Mouse (Mus musculus) hindbrain, embryonic 16.5 days (tissue): ENCODE data around the gene Gm21885. TPM values are rescaled to one million over a fixed set of nuclear protein-coding genes. Genes with fewer than 3 reads are reported as not detected.
A peak's percentile ranks its signal among the peaks of the same experiment; 100 is the strongest.

ENCODE experiments used
- ATAC-seq: fragments of 200-750 bp; cut with Nextera tagmentation; 2 replicates; pipeline ENCODE4 v1.8.0; 2017; ENCODE audit warnings: moderate TSS enrichment, moderate library complexity
- H3K27ac ChIP-seq: fragments of 300-500 bp; sonication (generic); 2 replicates; pipeline ENCODE4 v1.5.1; 2014; ENCODE audit warnings: low read depth, mild to moderate bottlenecking, control low read depth, low read length, moderate library complexity
- H3K27me3 ChIP-seq: fragments of 300-500 bp; sonication (generic); replicated peaks from 2 replicates; pipeline ENCODE4 v1.6.1; 2014; ENCODE audit warnings: low read length; ENCODE audit not compliant: control insufficient read depth, insufficient read depth
- H3K36me3 ChIP-seq: fragments of 300-500 bp; sonication (generic); 2 replicates; pipeline ENCODE4 v1.6.1; 2014; ENCODE audit warnings: mild to moderate bottlenecking, low read length, moderate library complexity, mixed read lengths; ENCODE audit not compliant: control insufficient read depth, insufficient read depth
- H3K4me1 ChIP-seq: fragments of 300-500 bp; sonication (generic); 2 replicates; pipeline ENCODE4 v1.6.1; 2014; ENCODE audit warnings: low read depth, low read length; ENCODE audit not compliant: control insufficient read depth, insufficient read depth
- H3K4me2 ChIP-seq: fragments of 300-500 bp; sonication (generic); 2 replicates; pipeline ENCODE4 v1.6.1; 2014; ENCODE audit warnings: mild to moderate bottlenecking, low read length, control low read depth, moderate library complexity
- H3K4me3 ChIP-seq: fragments of 300-500 bp; sonication (generic); 2 replicates; pipeline ENCODE4 v1.5.1; 2014; ENCODE audit warnings: mild to moderate bottlenecking, low read length, control low read depth, moderate library complexity
- H3K9ac ChIP-seq: fragments of 300-500 bp; sonication (generic); 2 replicates; pipeline ENCODE4 v1.6.1; 2014; ENCODE audit warnings: low read depth, mild to moderate bottlenecking, control low read depth, low read length, moderate library complexity
- H3K9me3 ChIP-seq: fragments of 300-500 bp; sonication (generic); 2 replicates; pipeline ENCODE4 v1.6.1; 2014; ENCODE audit warnings: mild to moderate bottlenecking, low read length, moderate library complexity; ENCODE audit not compliant: control insufficient read depth
- WGBS: fragments of 180-500 bp; shearing (Covaris S2); extraction: QIAGEN DNeasy Blood & Tissue Kit; methylation state at CpG from one replicate; pipeline ENCODE4 v1.1.7; 2014; 5-methylcytosine and 5-hydroxymethylcytosine counted together
- polyA plus RNA-seq: library from polyadenylated mRNA; unstranded; fragments of >200 nt; fragmentation: Nextera tagmentation; extraction: Ambion mirVana; gene quantifications from 2 replicates; pipeline ENCODE4 v1.2.1, GENCODE M21; 2015

Gm21885 gene
- polyA plus RNA-seq, 1 experiment from 2014 or later, result not detected

DNA sequence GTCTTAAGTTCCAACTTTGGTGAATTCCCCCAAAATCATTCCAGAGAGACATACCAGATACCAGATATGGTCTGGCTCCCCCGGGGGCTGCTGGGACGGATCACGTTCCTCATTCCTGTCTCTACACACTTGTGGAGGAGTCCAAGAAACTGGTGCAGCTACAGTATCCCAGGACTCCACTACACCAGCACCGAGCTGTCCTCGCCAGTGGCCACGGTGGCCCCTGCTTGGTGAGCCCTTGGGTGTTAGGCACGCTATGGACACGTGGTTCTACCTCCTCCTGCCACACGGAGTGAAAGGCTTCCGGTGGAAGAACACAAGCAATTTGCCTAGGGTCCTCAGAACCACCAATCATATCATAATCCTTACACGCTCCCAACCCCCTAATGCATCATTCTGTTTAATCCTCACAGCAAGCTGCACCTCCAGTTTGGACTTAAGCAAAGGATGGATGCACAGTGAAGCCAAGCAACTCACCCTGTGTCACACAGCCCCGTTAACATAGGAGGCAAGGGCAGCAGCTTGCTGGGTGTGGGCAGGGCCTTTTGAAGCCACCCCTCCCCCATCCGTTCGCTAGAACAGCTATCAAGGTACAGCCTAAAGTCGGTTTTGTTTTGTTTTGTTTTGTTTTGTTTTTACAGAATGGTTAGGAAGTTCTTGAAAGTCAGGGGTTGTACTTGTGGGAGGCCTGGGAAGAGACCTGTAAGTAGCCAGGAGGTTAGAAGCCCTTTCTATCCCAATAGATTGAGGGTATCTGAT is 38.1 kb upstream of the Gm21885 start:
- Histone ChIP-seq H3K36me3 (no peaks in the 10 kb centered on the region), H3K27me3 (no peaks in the 10 kb centered on the region), H3K4me3 (peak overlapping the region; percentile 12; the same call in 1 of the 2 replicates), H3K27ac (peak overlapping the region; percentile 64; the same call in 1 of the 2 replicates), H3K9me3 (no peaks in the 10 kb centered on the region), H3K9ac (no peak overlapping the region; the same call in 1 of the 2 replicates), H3K4me1 (peaks cover 31% of the 10 kb centered on the region), H3K4me2 (peak overlapping the region; percentile 54)
- ATAC-seq, result no peak
- 34% methylated on average over 15 of the region's 15 CpGs for WGBS

DNA sequence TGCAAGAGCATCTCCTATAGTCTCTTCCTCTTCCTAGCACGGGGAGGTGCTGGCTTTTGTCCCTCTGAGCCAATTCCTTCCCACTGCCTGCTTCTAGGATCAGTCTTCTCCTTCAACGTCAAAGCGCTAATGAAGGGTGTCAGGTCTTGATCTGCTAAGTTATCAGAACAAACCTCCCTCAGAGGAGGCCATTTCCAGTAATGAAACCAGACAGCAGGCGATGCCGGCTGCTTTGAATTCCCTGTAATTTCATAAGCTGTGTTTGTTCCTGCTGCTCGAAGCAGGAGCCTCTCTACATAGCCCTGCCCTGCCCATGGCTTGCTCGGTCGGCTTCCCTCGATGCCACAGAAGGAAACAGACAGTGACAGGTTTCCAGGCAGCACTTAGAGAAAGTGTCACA is 37.3 kb upstream of the Gm21885 start:
- no peak for ATAC-seq
- Histone ChIP-seq H3K9ac (no peak overlapping the region), H3K4me2 (no peak overlapping the region), H3K27me3 (no peaks in the 10 kb centered on the region), H3K27ac (peak overlapping the region; percentile 21), H3K4me3 (no peak overlapping the region), H3K4me1 (peaks cover 31% of the 10 kb centered on the region), H3K36me3 (no peaks in the 10 kb centered on the region), H3K9me3 (no peaks in the 10 kb centered on the region)
- 50% methylated on average over 9 of the region's 9 CpGs for WGBS

DNA sequence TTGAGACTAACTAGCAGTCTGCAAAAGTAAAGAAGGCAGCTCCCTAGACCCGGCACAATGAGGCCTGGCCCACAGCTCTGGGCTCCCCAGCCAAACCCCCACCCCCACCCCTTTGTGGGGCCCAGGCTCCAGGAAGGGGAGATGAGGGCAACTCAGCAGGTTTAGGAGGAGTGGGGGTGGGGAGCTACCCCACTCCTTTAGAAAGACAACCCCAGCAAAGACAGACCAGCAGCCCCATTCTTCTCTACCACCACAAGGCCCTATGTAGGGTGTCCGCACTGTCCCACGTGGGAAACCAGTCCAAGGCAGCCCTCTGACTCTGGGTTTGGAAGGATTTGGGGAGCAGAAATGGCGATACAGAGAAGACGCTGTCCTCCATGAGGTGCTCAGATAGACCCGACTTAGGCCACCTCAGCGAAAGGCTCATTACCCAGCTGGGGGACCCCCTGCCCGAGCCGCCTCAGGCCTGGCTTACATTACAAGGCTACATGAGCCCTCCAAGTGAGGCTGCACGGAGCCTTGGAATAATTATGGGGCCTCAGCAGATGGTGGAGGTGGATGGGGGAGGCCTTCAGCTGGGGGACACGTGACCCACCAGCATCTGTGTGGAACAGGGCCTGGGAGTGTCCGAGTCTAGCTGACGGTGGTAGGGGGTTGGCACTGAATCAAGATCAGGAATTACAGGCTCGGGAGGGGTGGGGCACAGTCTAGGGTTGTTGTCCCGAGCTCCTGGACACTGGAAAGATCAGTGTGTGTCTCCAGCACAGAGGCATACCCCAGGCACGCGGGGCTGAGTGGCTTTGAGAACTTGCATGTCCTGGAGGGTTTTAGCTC is 35.5 kb upstream of the Gm21885 start, which contains the start of gene Wfikkn2:
TSS of gene Wfikkn2 (minus strand) at position 51 of the 834 bp plus-strand sequence.
- Histone ChIP-seq H3K36me3 (no peaks in the 10 kb centered on the region), H3K27me3 (no peaks in the 10 kb centered on the region), H3K9me3 (no peaks in the 10 kb centered on the region), H3K4me1 (peaks cover 31% of the 10 kb centered on the region), H3K27ac (peak within 1 kb of the TSS; percentile 77), H3K4me2 (no peak within 1 kb of the TSS), H3K4me3 (no peak within 1 kb of the TSS), H3K9ac (no peak within 1 kb of the TSS; the same call in 1 of the 2 replicates)
- peak; percentile 77 for ATAC-seq
- 30% methylated on average over 17 of the region's 17 CpGs for WGBS

DNA sequence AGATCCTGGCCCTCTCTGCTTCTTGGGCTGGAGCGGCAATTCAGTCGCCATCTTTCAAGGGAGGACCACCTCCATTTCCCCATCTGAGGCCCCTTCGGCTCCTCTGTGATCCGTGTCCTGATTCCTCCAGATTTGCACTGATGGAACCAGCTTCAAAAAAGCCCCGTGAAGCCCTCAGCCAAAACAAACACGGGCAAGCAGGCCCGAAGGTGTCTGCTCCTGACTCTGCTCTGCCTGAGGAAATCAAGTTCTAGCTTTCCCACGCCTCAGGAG is 34.9 kb upstream of the Gm21885 start:
- Histone ChIP-seq H3K27me3 (no peaks in the 10 kb centered on the region), H3K36me3 (no peaks in the 10 kb centered on the region), H3K4me3 (no peak overlapping the region), H3K9ac (no peak overlapping the region; the same call in 1 of the 2 replicates), H3K27ac (peak overlapping the region; percentile 77), H3K4me2 (no peak overlapping the region), H3K4me1 (peaks cover 31% of the 10 kb centered on the region), H3K9me3 (no peaks in the 10 kb centered on the region)
- peak; percentile 3; the same call in 1 of the 2 replicates for ATAC-seq
- WGBS, result 70% methylated on average over 8 of the region's 8 CpGs

DNA sequence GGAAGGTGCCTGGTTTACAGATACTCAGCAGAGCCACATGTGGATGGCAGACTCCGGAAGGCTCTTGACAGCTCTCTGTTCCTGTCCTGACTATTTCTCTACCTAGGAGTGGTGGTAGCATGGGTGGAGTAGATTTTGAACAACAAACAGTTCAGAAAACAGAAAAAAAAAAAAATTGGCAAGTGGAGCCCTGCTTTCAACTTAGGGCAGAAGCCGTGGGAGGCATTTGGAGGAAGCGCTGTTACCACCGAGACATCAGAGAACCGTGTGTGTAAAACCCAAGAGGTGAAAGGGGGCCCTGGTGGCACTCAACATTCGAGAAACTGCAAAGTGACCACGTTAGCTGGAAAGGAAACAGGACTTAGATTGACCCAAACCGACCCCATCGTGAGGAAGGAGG is 28.5 kb upstream of the Gm21885 start:
- H3K9ac ChIP-seq, result no peak overlapping the region
- no peak for ATAC-seq
- H3K4me3 ChIP-seq, result no peak overlapping the region
- no peaks in the 10 kb centered on the region for H3K4me1 ChIP-seq
- no peaks in the 10 kb centered on the region for H3K27me3 ChIP-seq
- no peaks in the 10 kb centered on the region for H3K36me3 ChIP-seq
- no peaks in the 10 kb centered on the region for H3K9me3 ChIP-seq
- WGBS, result 80% methylated on average over 9 of the region's 9 CpGs
- no peak overlapping the region for H3K4me2 ChIP-seq
- H3K27ac ChIP-seq, result no peak overlapping the region

DNA sequence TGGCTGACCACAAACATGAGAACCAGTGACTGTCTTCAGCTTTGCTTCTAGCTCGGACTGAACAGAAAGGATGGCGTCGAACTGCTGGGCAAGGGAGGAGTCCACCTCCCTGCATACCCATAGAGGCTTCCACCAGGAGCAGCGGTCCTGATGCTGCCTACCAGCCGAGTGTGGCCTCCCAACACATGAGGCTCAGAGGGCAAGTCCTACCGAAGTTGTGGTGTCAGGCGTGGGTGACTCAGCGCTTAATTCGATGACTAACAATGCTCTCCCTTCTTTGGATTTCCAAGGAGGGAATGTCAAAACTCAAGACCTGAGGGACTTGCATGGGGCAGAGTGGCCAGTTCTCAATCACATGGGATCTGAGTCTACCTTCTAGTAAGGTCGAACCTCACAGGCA is 28.0 kb upstream of the Gm21885 start:
- WGBS, result 88% methylated on average over 10 of the region's 10 CpGs
- no peak overlapping the region for H3K27ac ChIP-seq
- H3K9ac ChIP-seq, result no peak overlapping the region
- no peaks in the 10 kb centered on the region for H3K4me1 ChIP-seq
- H3K27me3 ChIP-seq, result no peaks in the 10 kb centered on the region
- H3K9me3 ChIP-seq, result no peaks in the 10 kb centered on the region
- no peak for ATAC-seq
- H3K4me3 ChIP-seq, result no peak overlapping the region
- H3K36me3 ChIP-seq, result no peaks in the 10 kb centered on the region
- no peak overlapping the region for H3K4me2 ChIP-seq

DNA sequence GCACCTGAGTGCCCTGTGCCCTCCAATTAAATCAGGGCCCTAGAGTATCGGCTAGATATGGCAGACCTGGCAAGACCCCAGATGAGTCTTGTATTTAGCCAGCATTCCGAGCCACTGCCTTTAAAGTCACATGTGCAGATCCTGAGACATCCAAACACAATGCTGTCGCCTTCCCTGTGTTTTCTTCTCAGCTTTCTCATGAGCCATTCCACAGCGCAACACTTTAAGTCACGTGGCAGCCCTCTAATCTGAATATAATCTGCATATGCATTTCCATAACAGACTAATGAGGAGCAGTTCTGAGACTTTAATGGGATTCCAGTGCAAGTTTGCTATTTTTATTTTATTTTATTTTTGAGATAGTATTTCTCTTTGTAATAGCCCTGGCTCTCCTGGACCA is 25.9 kb upstream of the Gm21885 start:
- Histone ChIP-seq H3K4me2 (no peak overlapping the region), H3K4me3 (no peak overlapping the region), H3K36me3 (no peaks in the 10 kb centered on the region), H3K4me1 (no peaks in the 10 kb centered on the region), H3K9ac (no peak overlapping the region), H3K27ac (no peak overlapping the region), H3K27me3 (no peaks in the 10 kb centered on the region), H3K9me3 (no peaks in the 10 kb centered on the region)
- no peak for ATAC-seq
- WGBS, result 43% methylated on average over 5 of the region's 5 CpGs

DNA sequence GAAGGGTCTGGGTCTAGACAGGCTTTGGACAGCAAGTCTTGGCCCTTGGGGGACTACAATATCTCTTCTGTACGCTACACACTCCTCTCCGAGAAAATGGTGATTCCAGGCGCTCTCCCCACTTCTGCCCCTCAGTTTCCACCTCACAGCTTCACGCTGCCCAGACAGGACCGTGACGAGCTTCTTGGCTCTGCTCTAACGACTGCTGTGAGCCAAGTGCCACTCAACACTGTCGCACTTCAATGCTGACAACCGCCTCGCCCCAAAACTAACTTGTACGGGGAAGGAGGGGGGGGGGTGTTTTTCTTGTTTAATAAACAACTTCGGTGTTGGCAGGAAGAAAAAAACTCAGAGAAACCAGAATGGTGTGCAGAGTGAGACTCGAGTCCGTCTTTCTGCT is 23.7 kb upstream of the Gm21885 start:
- 66% methylated on average over 14 of the region's 14 CpGs for WGBS
- Histone ChIP-seq H3K9ac (no peak overlapping the region), H3K4me2 (no peak overlapping the region), H3K4me1 (no peaks in the 10 kb centered on the region), H3K27me3 (no peaks in the 10 kb centered on the region), H3K9me3 (no peaks in the 10 kb centered on the region), H3K27ac (no peak overlapping the region), H3K36me3 (no peaks in the 10 kb centered on the region), H3K4me3 (no peak overlapping the region)
- no peak for ATAC-seq

DNA sequence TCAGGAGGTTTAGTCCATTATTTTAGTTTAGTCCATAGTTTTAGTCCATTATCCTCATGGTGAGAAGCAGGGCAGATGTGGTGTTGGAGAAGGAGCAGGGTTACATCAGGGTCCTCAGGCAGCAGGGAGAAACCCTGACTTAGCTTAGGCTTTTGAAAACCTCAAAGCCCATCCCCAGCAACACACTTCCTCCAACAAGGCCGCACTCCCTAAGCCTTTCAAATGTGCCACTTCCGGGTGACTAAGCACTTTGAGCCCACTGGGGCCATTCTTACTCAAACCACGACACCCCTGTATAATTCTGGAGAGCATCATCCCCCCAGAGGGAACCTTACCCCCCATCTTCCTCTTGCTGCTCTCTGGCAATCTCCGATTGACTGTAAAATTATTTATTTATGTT is 21.9 kb upstream of the Gm21885 start:
- no peak for ATAC-seq
- Histone ChIP-seq H3K4me1 (no peaks in the 10 kb centered on the region), H3K27ac (no peak overlapping the region), H3K36me3 (no peaks in the 10 kb centered on the region), H3K9me3 (no peaks in the 10 kb centered on the region), H3K4me3 (no peak overlapping the region), H3K9ac (no peak overlapping the region), H3K4me2 (no peak overlapping the region), H3K27me3 (no peaks in the 10 kb centered on the region)
- WGBS, result 61% methylated on average over 4 of the region's 4 CpGs
